Comparison of ENCODE assay signal across 10 mouse cellular contexts in the genomic region with DNA sequence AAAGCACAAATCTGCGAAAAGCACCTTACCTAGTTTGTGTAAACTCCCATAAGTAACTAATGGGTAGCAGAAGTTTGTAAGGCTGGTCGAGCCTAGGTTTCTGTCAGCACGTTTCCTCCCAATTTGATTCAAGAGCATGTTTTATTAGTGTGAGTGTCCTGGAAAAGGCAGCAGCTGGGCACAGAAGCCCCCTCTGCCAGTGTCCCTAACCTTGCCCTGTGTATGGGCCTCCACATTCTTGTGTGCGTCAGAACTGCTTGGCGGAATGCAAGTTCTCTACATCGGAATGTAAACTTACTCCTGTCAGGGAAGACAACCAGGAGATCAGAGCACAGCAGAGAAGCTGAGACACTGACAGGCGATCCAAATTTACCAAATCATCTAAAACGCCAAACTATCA.
DNase-seq lines count a peak whose midpoint lies in the region; ATAC-seq and TF ChIP-seq lines count a peak whose summit lies in the region.
"Had no signal": no experiment of that assay in that cellular context is flagged by ENCODE, and none has a peak within 500 bp of the region (broad histone marks: within the 10 kb centered on the region; RNA-seq: fewer than 3 reads in every experiment).

No protein-coding gene starts in this region.

- H3K4me2 ChIP-seq in heart, embryonic 13.5 days = peak overlapping the region; percentile 72
- peak overlapping the region; percentile 64; the same call in 1 of the 2 replicates for H3K4me2 ChIP-seq in intestine, postnatal 0 days (replicated peaks; ENCODE audit: low read depth)

- peak overlapping the region; percentile 77 for H3K9ac ChIP-seq in heart, embryonic 13.5 days
- peak overlapping the region; percentile 37 for H3K9ac ChIP-seq in intestine, postnatal 0 days (ENCODE audit: low read depth, low read length)

- H3K9me3 ChIP-seq in heart, embryonic 13.5 days = no peaks in the 10 kb centered on the region
- H3K9me3 ChIP-seq in intestine, postnatal 0 days (ENCODE audit: control insufficient read depth) = no peaks in the 10 kb centered on the region

- no peak for ATAC-seq in heart, embryonic 13.5 days (ENCODE audit: extremely low read depth, insufficient number of reproducible peaks, low FRiP score, low TSS enrichment)
- no peak for ATAC-seq in intestine, postnatal 0 days
- ATAC-seq in frontal cortex, adult (ENCODE audit: low TSS enrichment) = no peak

- DNase-seq in heart, adult 8-10 months (ENCODE audit: low spot score) = no peak
- DNase-seq in 3134 (ENCODE audit: extremely low read depth, insufficient read length, low spot score) = peak; percentile 32
- peak; percentile 41 for DNase-seq in embryo, embryonic 10.5 days (ENCODE audit: low spot score)
- no peak for DNase-seq in thymus, postnatal 4 days
- DNase-seq in adrenal gland, adult 18-20 months (ENCODE audit: low spot score in 2 of 2) = no peak
- DNase-seq: cerebellum, adult 9-10 months; liver had no signal

- no peaks in the 10 kb centered on the region for H3K27me3 ChIP-seq in heart, embryonic 13.5 days (replicated peaks)
- H3K27me3 ChIP-seq in intestine, postnatal 0 days (replicated peaks; ENCODE audit: control insufficient read depth, insufficient read depth, low read length) = no peaks in the 10 kb centered on the region

- H3K4me1 ChIP-seq in heart, embryonic 13.5 days = peaks cover 61% of the 10 kb centered on the region
- H3K4me1 ChIP-seq in intestine, postnatal 0 days (replicated peaks; ENCODE audit: control insufficient read depth, insufficient read depth, low read length) = peaks cover 21% of the 10 kb centered on the region

- no peaks in the 10 kb centered on the region for H3K36me3 ChIP-seq in heart, embryonic 13.5 days
- H3K36me3 ChIP-seq in intestine, postnatal 0 days (ENCODE audit: control insufficient read depth, insufficient read depth) = no peaks in the 10 kb centered on the region

- H3K4me3 ChIP-seq in heart, embryonic 13.5 days = peak overlapping the region; percentile 46
- no peak overlapping the region for H3K4me3 ChIP-seq in intestine, postnatal 0 days (ENCODE audit: low read depth, low read length)

- TF ChIP-seq CTCF in intestine, postnatal 0 days (IDR thresholded peaks at IDR 0.05; ENCODE audit: low read depth) = no peak

- H3K27ac ChIP-seq in heart, embryonic 13.5 days (replicated peaks) = peak overlapping the region; percentile 96
- H3K27ac ChIP-seq in intestine, postnatal 0 days (ENCODE audit: low read depth, low read length) = no peak overlapping the region

- 25% methylated on average over 8 of the region's 8 CpGs for WGBS in heart, embryonic 13.5 days
- 48% methylated on average over 8 of the region's 8 CpGs for WGBS in intestine, postnatal 0 days

Comparison
In these comparisons a context has a peak if more than half of its experiments do, and no peak if none do; other contexts are left out.
1. DNase-seq: peak in 3134 (single experiment) and embryo, embryonic 10.5 days (single experiment); none in heart, adult 8-10 months (single experiment), thymus, postnatal 4 days (single experiment) and adrenal gland, adult 18-20 months (0 of 2).